Mouse (Mus musculus): ENCODE data around the gene Slc22a4. TPM values are rescaled to one million over a fixed set of nuclear protein-coding genes. Genes with fewer than 3 reads are reported as not detected.

Slc22a4 gene
- under 1 TPM in 1 of 2 experiments, not detected in 1; 0.20 TPM for polyA plus RNA-seq (2017; shearing (Covaris generic))

GRCm38 (mm10) chr11:54028044-54028951 is at the start of gene Slc22a4:
TSS of gene Slc22a4 (minus strand) at chr11:54028090.
- ATAC-seq, result no peak

- ATAC-seq, result no peak
Measured at GRCm38 (mm10) chr11:54076101-54076500, 48.2 kb upstream of the Slc22a4 start.

DNA sequence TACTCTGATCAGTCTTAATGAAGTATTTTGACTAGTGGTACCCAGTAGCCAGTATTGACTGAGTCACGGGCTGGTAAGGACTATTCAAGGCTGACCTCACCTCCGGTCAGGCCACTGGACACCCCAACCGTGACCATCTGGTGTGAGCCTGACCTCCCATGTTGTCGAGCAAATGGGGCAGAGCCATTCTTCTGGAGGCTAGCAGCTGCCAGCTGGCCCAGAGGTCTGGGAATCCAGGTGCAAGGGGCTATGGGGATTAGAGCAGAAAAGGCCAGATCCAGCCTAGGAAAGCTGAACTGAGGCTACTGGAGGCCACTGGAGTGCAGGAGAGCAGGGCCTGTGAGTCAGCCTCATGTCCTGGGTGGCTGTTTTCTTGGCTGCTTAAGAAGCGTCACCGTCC is 47.5 kb upstream of the Slc22a4 start:
- no peak for ATAC-seq

DNA sequence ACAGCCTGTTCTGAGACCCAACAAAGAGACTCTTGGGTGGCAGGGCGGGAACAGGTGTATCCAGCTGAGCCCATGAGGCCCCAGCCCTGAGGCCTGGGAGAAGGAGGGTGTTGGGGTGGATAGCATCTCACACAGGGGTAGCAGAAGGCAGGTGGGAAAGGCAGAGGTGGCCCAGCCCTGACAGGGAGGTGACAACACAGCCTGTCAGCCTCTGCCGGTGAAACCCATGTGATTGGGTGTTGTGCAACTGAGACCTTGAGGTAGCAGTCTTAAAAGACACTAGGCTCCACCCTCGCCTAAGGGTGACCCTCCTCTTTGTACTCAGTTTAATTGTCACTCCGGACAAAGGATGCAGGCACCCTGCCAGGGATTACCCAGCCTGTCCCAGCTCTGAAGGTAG is 45.4 kb upstream of the Slc22a4 start:
- no peak for ATAC-seq

- ATAC-seq, result no peak
Measured at GRCm38 (mm10) chr11:54071726-54072445, 44.0 kb upstream of the Slc22a4 start.

GRCm38 (mm10) chr11:54068520-54069371 is 40.9 kb upstream of the Slc22a4 start, which contains the start of gene Pdlim4:
TSS of gene Pdlim4 (minus strand) at chr11:54069014.
- no peak for ATAC-seq

GRCm38 (mm10) chr11:54067996-54068519 is 40.2 kb upstream of the Slc22a4 start:
- ATAC-seq, result no peak

GRCm38 (mm10) chr11:54067318-54067995 is 39.6 kb upstream of the Slc22a4 start:
- no peak for ATAC-seq

DNA sequence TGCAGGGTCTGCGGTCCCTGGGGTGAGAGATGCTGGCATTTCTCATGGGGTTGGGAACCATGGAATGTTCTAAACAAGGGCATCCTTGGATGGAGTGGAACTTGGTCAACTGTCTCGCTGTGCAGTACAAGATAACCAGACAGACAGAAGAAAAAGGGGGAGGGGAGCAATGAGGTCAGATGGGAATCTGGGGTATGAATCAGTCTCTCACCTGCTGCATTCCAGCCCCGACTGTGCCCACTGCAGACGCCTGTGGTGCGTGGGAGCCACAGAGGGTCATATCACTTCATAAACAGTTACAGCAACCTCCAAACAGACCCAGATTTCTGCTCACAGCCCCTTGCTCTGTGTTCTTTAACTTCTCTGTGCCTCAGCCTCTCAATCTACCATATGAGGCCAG is 38.5 kb upstream of the Slc22a4 start:
- ATAC-seq, result no peak

DNA sequence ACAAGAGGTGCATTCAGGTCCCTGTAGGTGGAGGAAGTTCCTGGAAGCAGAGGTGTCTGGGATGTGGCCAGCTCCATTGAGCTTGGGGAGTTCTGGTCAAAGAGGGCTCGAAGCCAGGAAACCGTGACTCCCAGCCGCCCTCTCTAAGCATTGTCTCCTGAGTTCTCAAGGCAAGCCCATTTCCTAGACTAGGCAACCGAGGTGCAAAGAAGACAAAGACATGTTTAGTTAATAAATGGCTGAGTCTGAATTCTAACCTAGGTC is 38.0 kb upstream of the Slc22a4 start:
- no peak for ATAC-seq

GRCm38 (mm10) chr11:54065106-54065914 is 37.4 kb upstream of the Slc22a4 start:
- ATAC-seq, result no peak

GRCm38 (mm10) chr11:54064412-54064978 is 36.6 kb upstream of the Slc22a4 start:
- no peak for ATAC-seq

DNA sequence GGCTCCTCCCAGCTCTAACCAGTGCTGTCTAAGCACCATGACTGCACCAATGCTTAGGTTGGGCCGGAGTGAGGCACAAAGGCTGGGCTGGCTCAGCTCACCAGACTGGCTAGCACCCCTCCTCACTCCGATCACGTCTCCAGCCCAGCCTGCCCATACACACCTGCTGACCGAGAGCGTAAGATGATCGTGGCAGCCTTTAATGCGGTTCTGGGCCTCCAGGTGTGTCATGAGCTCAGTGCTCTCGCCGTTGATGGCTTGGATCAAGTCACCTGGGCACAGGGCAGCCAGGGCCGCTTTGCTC is 35.5 kb upstream of the Slc22a4 start:
- no peak for ATAC-seq

DNA sequence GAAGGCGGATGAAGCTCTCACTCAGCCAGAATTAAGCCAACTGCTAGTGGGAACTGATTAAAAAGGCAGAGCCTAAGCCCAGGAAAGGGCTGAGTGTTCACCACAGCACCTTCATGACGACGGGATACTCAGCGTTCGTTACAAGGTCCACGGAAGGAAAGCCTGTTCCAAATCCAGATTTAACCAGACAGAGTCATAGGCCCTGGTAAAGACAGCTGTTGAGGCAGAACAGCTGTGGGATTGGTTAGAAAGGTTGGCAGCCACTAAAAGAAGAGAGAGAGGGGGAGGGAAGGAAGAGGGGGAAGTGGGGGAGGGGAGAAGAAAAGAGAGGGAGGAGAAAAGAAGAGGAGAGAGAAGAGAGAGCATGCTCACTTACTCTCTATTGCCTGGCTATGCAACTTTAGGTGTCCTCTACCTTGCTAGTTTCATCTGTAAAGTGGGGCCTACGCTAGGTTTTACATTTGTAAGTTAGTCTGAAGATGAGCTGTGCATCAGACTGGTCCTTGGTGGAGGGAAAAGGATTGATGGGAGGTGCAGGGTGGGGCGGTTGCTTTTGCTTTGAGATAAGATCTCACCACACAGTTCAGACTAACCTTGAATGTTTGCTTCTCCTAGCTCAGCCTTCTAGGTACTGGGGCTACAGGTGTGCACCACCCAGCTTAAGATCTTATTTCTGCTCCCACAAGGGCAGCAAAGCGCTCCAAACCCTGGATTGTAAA is 35.0 kb upstream of the Slc22a4 start:
- peak; percentile 52 for ATAC-seq

GRCm38 (mm10) chr11:54062086-54062752 is 34.3 kb upstream of the Slc22a4 start:
- ATAC-seq, result no peak

DNA sequence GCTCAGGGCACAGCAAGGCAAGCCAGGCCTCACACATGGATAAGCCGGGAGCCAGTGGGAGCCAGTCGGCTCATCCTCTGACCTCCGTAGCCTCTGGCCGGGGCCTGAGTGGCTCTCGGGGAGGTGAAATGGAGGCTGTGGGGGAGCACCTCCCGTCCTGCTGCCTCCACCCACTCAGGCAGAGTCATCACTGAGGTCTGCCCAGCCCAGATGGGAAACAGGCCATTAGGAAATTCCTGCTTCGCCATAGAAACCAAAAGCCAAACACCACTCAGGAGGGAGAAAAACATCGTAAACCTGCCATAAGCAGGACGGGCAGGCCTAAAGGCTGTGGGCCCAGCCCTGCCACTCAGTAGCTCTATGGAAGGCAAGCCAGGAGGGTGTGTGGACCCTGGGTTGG is 32.4 kb upstream of the Slc22a4 start:
- no peak for ATAC-seq

DNA sequence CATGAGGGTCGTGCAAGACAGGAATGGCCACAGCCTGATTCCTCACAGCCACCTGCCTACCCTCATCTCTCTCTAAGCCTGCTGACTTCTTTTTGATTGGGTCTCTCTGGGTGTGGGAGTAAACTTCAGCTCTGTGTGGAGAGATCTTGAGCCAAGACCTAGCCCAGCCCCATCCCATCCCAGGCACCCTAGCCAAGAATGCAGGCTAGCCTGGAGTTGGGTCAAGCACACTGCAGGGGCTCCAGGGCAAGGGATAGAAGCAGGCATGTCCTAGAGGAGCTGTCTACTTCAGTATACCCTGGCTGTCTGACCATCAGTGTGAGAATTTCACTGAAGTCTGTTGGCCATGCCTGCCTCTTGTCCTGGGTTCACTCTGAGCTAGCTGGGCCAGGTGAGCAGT is 31.6 kb upstream of the Slc22a4 start:
- no peak for ATAC-seq

DNA sequence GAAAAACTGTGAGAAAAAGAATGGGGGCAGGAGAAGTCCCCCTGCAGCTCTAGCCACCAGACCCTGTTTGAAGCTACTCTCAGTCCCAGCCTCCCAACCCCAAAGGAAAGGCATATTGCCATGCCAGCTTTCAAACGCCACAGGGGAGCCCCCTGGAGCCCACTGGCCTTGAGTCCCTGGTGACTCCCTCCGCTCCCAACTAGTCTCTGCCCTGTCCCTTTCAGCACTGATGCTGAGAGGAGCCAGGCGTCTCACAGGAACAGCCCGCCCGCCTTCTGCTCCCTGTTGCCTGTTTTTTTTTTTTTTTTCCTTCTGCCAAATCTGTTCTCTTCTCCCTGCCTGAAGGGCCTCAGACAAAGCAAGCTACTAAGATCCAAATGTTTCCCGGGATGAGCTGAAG is 30.8 kb upstream of the Slc22a4 start:
- ATAC-seq, result no peak

GRCm38 (mm10) chr11:54058056-54058617 is 30.2 kb upstream of the Slc22a4 start:
- no peak for ATAC-seq

DNA sequence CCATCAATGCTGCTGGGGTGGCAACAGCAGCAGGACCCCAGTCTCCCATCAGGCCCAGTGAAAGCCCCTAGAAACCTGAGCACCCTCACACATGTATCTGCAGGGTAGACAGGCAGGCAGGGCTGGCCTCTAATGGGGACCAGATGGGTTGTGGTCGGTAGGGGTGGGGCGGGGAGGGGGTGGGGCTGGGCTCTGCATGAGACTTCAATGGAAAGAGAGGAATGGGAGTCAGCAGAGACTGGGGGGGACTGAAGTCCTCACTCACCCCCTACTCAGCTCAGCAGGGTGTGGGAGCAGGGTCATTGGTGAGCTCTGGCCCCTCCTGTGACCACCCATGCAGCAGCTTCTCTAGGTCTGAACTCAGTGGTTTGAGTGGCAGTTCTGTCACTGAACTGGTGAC is 29.5 kb upstream of the Slc22a4 start:
- ATAC-seq, result no peak

All from activated CD4-positive, CD25-positive, alpha-beta regulatory T cell, adult 4 months (primary cell).